Mouse (Mus musculus): ENCODE data around the gene Zfp933. TPM values are rescaled to one million over a fixed set of nuclear protein-coding genes. Genes with fewer than 3 reads are reported as not detected.

Zfp933 gene
- 3.8 and 4.9 TPM in 2 replicates for total RNA-seq (2014; rRNA removed)
- polyA plus RNA-seq (2012; rRNA removed), result 0.56 and 0.61 TPM in 2 replicates

GRCm38 (mm10) chr4:147847614-147848583 is at the start of gene Zfp933:
Gene Zfp933 (minus strand): TSS chr4:147848366.
- Histone ChIP-seq H3K4me1 (ENCODE audit: control insufficient read depth, insufficient read depth, low read length) (peaks cover 7% of the 10 kb centered on the region), H3K4me3 (ENCODE audit: insufficient read depth, low read depth, low read length) (peak within 1 kb of the TSS; percentile 92), H3K9ac (ENCODE audit: low read depth, low read length) (peak within 1 kb of the TSS; percentile 84), H3K27me3 (ENCODE audit: control insufficient read depth, insufficient read depth, low read length) (no peaks in the 10 kb centered on the region), H3K36me3 (ENCODE audit: control insufficient read depth, insufficient read depth, low read length) (no peaks in the 10 kb centered on the region; the same call in 1 of the 2 replicates), H3K27ac (replicated peaks; ENCODE audit: insufficient read depth, low read depth, low read length) (peak within 1 kb of the TSS; percentile 73), H3K79me2 (ENCODE audit: control insufficient read depth, insufficient read depth, low read length) (peaks cover 14% of the 10 kb centered on the region; the same call in 1 of the 2 replicates)
- TF ChIP-seq POLR2A (IDR thresholded peaks at IDR 0.05; ENCODE audit: extremely low read depth, insufficient read depth, low read length), result no peak
- TF ChIP-seq CTCF (IDR thresholded peaks at IDR 0.05; ENCODE audit: low read depth, low read length), result no peak
- under 1% methylated on average over 23 of the region's 23 CpGs for WGBS
- DNase-seq (ENCODE audit: extremely low read depth, low read depth, low spot score), result peak; percentile 92

GRCm38 (mm10) chr4:147897348-147897747 is 49.2 kb upstream of the Zfp933 start:
- no peak for DNase-seq (ENCODE audit: extremely low read depth, low read depth, low spot score)
- WGBS, result 97% methylated on average over 3 of the region's 3 CpGs
- H3K4me3 ChIP-seq (ENCODE audit: insufficient read depth, low read depth, low read length), result no peak overlapping the region
- no peak overlapping the region for H3K27ac ChIP-seq (replicated peaks; ENCODE audit: insufficient read depth, low read depth, low read length)
- no peaks in the 10 kb centered on the region for H3K27me3 ChIP-seq (ENCODE audit: control insufficient read depth, insufficient read depth, low read length)
- no peak overlapping the region for H3K9ac ChIP-seq (ENCODE audit: low read depth, low read length)
- peaks cover 24% of the 10 kb centered on the region; the same call in 1 of the 2 replicates for H3K79me2 ChIP-seq (ENCODE audit: control insufficient read depth, insufficient read depth, low read length)
- peaks cover 4% of the 10 kb centered on the region; the same call in 1 of the 2 replicates for H3K4me1 ChIP-seq (ENCODE audit: control insufficient read depth, insufficient read depth, low read length)
- peaks cover 48% of the 10 kb centered on the region for H3K36me3 ChIP-seq (ENCODE audit: control insufficient read depth, insufficient read depth, low read length)
- TF ChIP-seq POLR2A (IDR thresholded peaks at IDR 0.05; ENCODE audit: extremely low read depth, insufficient read depth, low read length), result no peak
- no peak for TF ChIP-seq CTCF (IDR thresholded peaks at IDR 0.05; ENCODE audit: low read depth, low read length)

- Histone ChIP-seq H3K4me1 (ENCODE audit: control insufficient read depth, insufficient read depth, low read length) (no peaks in the 10 kb centered on the region; the same call in 1 of the 2 replicates), H3K9ac (ENCODE audit: low read depth, low read length) (no peak overlapping the region), H3K27me3 (ENCODE audit: control insufficient read depth, insufficient read depth, low read length) (no peaks in the 10 kb centered on the region), H3K79me2 (ENCODE audit: control insufficient read depth, insufficient read depth, low read length) (peaks cover 19% of the 10 kb centered on the region; the same call in 1 of the 2 replicates), H3K27ac (replicated peaks; ENCODE audit: insufficient read depth, low read depth, low read length) (no peak overlapping the region), H3K36me3 (ENCODE audit: control insufficient read depth, insufficient read depth, low read length) (peaks cover 43% of the 10 kb centered on the region), H3K4me3 (ENCODE audit: insufficient read depth, low read depth, low read length) (no peak overlapping the region)
- DNase-seq (ENCODE audit: extremely low read depth, low read depth, low spot score), result no peak
- no peak for TF ChIP-seq CTCF (IDR thresholded peaks at IDR 0.05; ENCODE audit: low read depth, low read length)
- TF ChIP-seq POLR2A (IDR thresholded peaks at IDR 0.05; ENCODE audit: extremely low read depth, insufficient read depth, low read length), result no peak
- WGBS, result 71% methylated on average over 1 of the region's 1 CpGs
Observed at GRCm38 (mm10) chr4:147896411-147896810, 48.2 kb upstream of the Zfp933 start.

DNA sequence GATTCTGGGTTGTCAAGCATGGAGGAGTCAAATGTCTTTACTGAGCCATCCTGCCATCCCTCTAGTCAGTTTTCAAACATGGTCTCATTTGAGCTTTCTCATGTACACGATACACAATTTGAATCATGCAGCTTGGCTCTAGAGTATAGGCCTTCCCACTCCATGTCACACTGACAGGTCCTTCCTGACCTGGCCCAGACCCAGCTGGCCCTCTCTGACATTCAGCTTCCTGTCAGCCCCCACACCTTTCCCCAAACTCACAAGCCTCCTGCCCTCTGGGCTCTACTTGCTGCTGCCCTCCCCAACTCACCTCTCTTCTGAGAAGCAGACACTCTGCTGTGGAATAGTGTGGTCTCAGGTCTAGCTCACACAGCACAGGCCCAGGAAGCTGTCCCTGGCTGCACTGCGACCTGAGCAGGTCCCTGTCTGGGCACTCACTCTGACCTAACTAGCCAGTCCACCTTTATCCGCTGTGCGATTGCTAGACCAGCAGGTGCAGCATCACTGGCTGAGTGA is 47.7 kb upstream of the Zfp933 start:
- H3K27ac ChIP-seq (replicated peaks; ENCODE audit: insufficient read depth, low read depth, low read length), result no peak overlapping the region
- TF ChIP-seq CTCF (IDR thresholded peaks at IDR 0.05; ENCODE audit: low read depth, low read length) (no peak), POLR2A (IDR thresholded peaks at IDR 0.05; ENCODE audit: extremely low read depth, insufficient read depth, low read length) (no peak)
- peaks cover 43% of the 10 kb centered on the region for H3K36me3 ChIP-seq (ENCODE audit: control insufficient read depth, insufficient read depth, low read length)
- no peak overlapping the region for H3K4me3 ChIP-seq (ENCODE audit: insufficient read depth, low read depth, low read length)
- H3K79me2 ChIP-seq (ENCODE audit: control insufficient read depth, insufficient read depth, low read length), result peaks cover 19% of the 10 kb centered on the region; the same call in 1 of the 2 replicates
- H3K27me3 ChIP-seq (ENCODE audit: control insufficient read depth, insufficient read depth, low read length), result no peaks in the 10 kb centered on the region
- no peak for DNase-seq (ENCODE audit: extremely low read depth, low read depth, low spot score)
- WGBS, result 86% methylated on average over 4 of the region's 4 CpGs
- no peak overlapping the region for H3K9ac ChIP-seq (ENCODE audit: low read depth, low read length)
- H3K4me1 ChIP-seq (ENCODE audit: control insufficient read depth, insufficient read depth, low read length), result peaks cover 1% of the 10 kb centered on the region; the same call in 1 of the 2 replicates

DNA sequence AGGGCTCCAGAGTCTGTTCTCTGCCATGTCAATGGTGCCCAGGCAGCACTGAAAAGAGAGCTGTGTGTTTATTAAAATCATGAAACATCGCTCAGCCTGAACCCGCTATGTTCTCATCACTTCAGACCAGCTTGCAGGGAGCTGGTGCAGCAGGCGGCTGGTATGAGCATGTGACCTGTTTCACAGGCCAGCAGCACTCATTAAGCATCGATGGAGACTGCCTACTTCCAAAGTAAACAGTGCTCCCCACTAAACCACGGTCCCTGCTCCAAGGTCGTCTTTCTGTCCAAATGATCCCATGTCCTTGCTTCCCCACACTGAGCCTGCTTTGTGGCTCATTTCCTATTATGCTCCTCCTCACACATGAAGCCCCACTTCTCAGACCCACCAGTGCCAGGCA is 42.2 kb upstream of the Zfp933 start:
- no peaks in the 10 kb centered on the region for H3K27me3 ChIP-seq (ENCODE audit: control insufficient read depth, insufficient read depth, low read length)
- H3K79me2 ChIP-seq (ENCODE audit: control insufficient read depth, insufficient read depth, low read length), result peaks cover 10% of the 10 kb centered on the region; the same call in 1 of the 2 replicates
- peak; percentile 72 for DNase-seq (ENCODE audit: extremely low read depth, low read depth, low spot score)
- TF ChIP-seq CTCF (IDR thresholded peaks at IDR 0.05; ENCODE audit: low read depth, low read length) (no peak), POLR2A (IDR thresholded peaks at IDR 0.05; ENCODE audit: extremely low read depth, insufficient read depth, low read length) (no peak)
- 35% methylated on average over 6 of the region's 6 CpGs for WGBS
- peaks cover 41% of the 10 kb centered on the region for H3K36me3 ChIP-seq (ENCODE audit: control insufficient read depth, insufficient read depth, low read length)
- no peak overlapping the region for H3K27ac ChIP-seq (replicated peaks; ENCODE audit: insufficient read depth, low read depth, low read length)
- no peak overlapping the region for H3K4me3 ChIP-seq (ENCODE audit: insufficient read depth, low read depth, low read length)
- H3K9ac ChIP-seq (ENCODE audit: low read depth, low read length), result no peak overlapping the region
- peaks cover 6% of the 10 kb centered on the region for H3K4me1 ChIP-seq (ENCODE audit: control insufficient read depth, insufficient read depth, low read length)

Measured in liver, adult 2 months (tissue).